Mouse (Mus musculus): Measurements from ENCODE around the gene Dchs1. TPM values are rescaled to one million over a fixed set of nuclear protein-coding genes. Genes with fewer than 3 reads are reported as not detected.

Dchs1 gene
- polyA plus RNA-seq, 1 experiment from 2014 or later: 0.36 TPM

GRCm38 (mm10) chr7:105703184-105703583 lies 84.3 kb downstream of the Dchs1 start:
- DNase-seq (ENCODE audit: low spot score): no peak

Other genes with a start within 250 kb of the Dchs1 start
- 24.3 and 25.6 TPM in 2 replicates for gene Smpd1, start 233.3 kb downstream of the Dchs1 start, polyA plus RNA-seq (2015; fragmentation: Nextera tagmentation; extraction: Ambion mirVana)
- gene Apbb1, start 206.0 kb downstream of the Dchs1 start, polyA plus RNA-seq (2015; fragmentation: Nextera tagmentation; extraction: Ambion mirVana): 6.5 and 7.7 TPM in 2 replicates
- 0.35 and 0.74 TPM in 2 replicates for gene Hpx, start 187.5 kb downstream of the Dchs1 start, polyA plus RNA-seq (2015; fragmentation: Nextera tagmentation; extraction: Ambion mirVana)
- gene Trim3, start 154.1 kb downstream of the Dchs1 start, polyA plus RNA-seq (2015; fragmentation: Nextera tagmentation; extraction: Ambion mirVana): 4.2 TPM in 2 replicates
- 273 and 277 TPM in 2 replicates for gene Timm10b, start 147.6 kb downstream of the Dchs1 start, polyA plus RNA-seq (2015; fragmentation: Nextera tagmentation; extraction: Ambion mirVana)
- gene Arfip2, start 147.2 kb downstream of the Dchs1 start, polyA plus RNA-seq (2015; fragmentation: Nextera tagmentation; extraction: Ambion mirVana): 43.3 and 46.4 TPM in 2 replicates
- 65.0 and 66.0 TPM in 2 replicates for gene Gm45799, start 147.1 kb downstream of the Dchs1 start, polyA plus RNA-seq (2015; fragmentation: Nextera tagmentation; extraction: Ambion mirVana)
- 0.37 and 0.61 TPM in 2 replicates for gene Dnhd1, start 136.8 kb downstream of the Dchs1 start, polyA plus RNA-seq (2015; fragmentation: Nextera tagmentation; extraction: Ambion mirVana)
- 206 and 210 TPM in 2 replicates for gene Ilk, start 51.1 kb downstream of the Dchs1 start, polyA plus RNA-seq (2015; fragmentation: Nextera tagmentation; extraction: Ambion mirVana)
- 38.6 and 45.8 TPM in 2 replicates for gene Rrp8, start 50.3 kb downstream of the Dchs1 start, polyA plus RNA-seq (2015; fragmentation: Nextera tagmentation; extraction: Ambion mirVana)
- 206 and 214 TPM in 2 replicates for gene Taf10, start 43.3 kb downstream of the Dchs1 start, polyA plus RNA-seq (2015; fragmentation: Nextera tagmentation; extraction: Ambion mirVana)
- 51.8 and 57.2 TPM in 2 replicates for gene Tpp1, start 35.4 kb downstream of the Dchs1 start, polyA plus RNA-seq (2015; fragmentation: Nextera tagmentation; extraction: Ambion mirVana)
- 352 and 373 TPM in 2 replicates for gene Mrpl17, start 23.4 kb upstream of the Dchs1 start, polyA plus RNA-seq (2015; fragmentation: Nextera tagmentation; extraction: Ambion mirVana)
- gene Gm4070, start 166.3 kb upstream of the Dchs1 start, polyA plus RNA-seq (2015; fragmentation: Nextera tagmentation; extraction: Ambion mirVana): 1.2 and 3.2 TPM in 2 replicates

Measured in thymus, postnatal 0 days (tissue).